Mouse (Mus musculus) intestine, postnatal 0 days (tissue): ENCODE data around the gene Gcgr. TPM values are rescaled to one million over a fixed set of nuclear protein-coding genes. Genes with fewer than 3 reads are reported as not detected.

Experiments used
- ATAC-seq: fragments of 200-750 bp; cut with Nextera tagmentation; 2 replicates; pipeline ENCODE4 v1.8.0; 2017; ENCODE audit warnings: mild to moderate bottlenecking, moderate TSS enrichment, moderate library complexity
- H3K27ac ChIP-seq: fragments of 300-500 bp; sonication (generic); 2 replicates; pipeline ENCODE4 v1.5.1; 2014; ENCODE audit warnings: mild to moderate bottlenecking, low read depth, low read length, moderate library complexity
- H3K27me3 ChIP-seq: fragments of 300-500 bp; sonication (generic); replicated peaks from 2 replicates; pipeline ENCODE4 v1.6.1; 2014; ENCODE audit warnings: low read length, mixed read lengths; ENCODE audit not compliant: control insufficient read depth, insufficient read depth
- H3K36me3 ChIP-seq: fragments of 300-500 bp; sonication (generic); 2 replicates; pipeline ENCODE4 v1.6.1; 2014; ENCODE audit warnings: mild to moderate bottlenecking, moderate library complexity; ENCODE audit not compliant: control insufficient read depth, insufficient read depth
- H3K4me1 ChIP-seq: fragments of 300-500 bp; sonication (generic); replicated peaks from 2 replicates; pipeline ENCODE4 v1.6.1; 2014; ENCODE audit warnings: antibody characterized with exemption, low read length, mixed read lengths; ENCODE audit not compliant: control insufficient read depth, insufficient read depth
- H3K4me2 ChIP-seq: fragments of 300-500 bp; sonication (generic); replicated peaks from 2 replicates; pipeline ENCODE4 v1.6.1; 2014; ENCODE audit warnings: low read depth, mild to moderate bottlenecking, moderate library complexity
- H3K4me3 ChIP-seq: fragments of 300-500 bp; sonication (generic); 2 replicates; pipeline ENCODE4 v1.5.1; 2014; ENCODE audit warnings: low read depth, low read length
- H3K9ac ChIP-seq: fragments of 300-500 bp; sonication (generic); 2 replicates; pipeline ENCODE4 v1.6.1; 2014; ENCODE audit warnings: mild to moderate bottlenecking, low read depth, low read length
- H3K9me3 ChIP-seq: fragments of 300-500 bp; sonication (generic); 2 replicates; pipeline ENCODE4 v1.6.1; 2016; ENCODE audit warnings: mixed run types; ENCODE audit not compliant: control insufficient read depth
- CTCF ChIP-seq: sonication (generic); IDR thresholded peaks from 2 replicates; pipeline ENCODE4 v1.5.1; 2016; ENCODE audit warnings: low read depth, mild to moderate bottlenecking, control low read depth, antibody characterized with exemption, moderate library complexity
- WGBS: fragments of 180-500 bp; shearing (Covaris S2); extraction: QIAGEN DNeasy Blood & Tissue Kit; methylation state at CpG from one replicate; pipeline ENCODE4 v1.1.7; 2014; 5-methylcytosine and 5-hydroxymethylcytosine counted together
- polyA plus RNA-seq: library from polyadenylated mRNA; unstranded; fragments of >200 nt; fragmentation: Nextera tagmentation; extraction: Ambion mirVana; gene quantifications from 2 replicates; pipeline ENCODE4 v1.2.1, GENCODE M21; 2015

Gene Gcgr
- polyA plus RNA-seq, 1 experiment from 2014 or later = 1.0 TPM

GRCm38 (mm10) chr11:120489054-120489761, 41.3 kb upstream of the Gcgr start:
- no peak overlapping the region for H3K4me3 ChIP-seq
- 42% methylated on average over 4 of the region's 4 CpGs for WGBS
- peak; percentile 95 for TF ChIP-seq CTCF
- peak overlapping the region; percentile 94 for H3K27ac ChIP-seq
- H3K27me3 ChIP-seq = no peaks in the 10 kb centered on the region
- no peak overlapping the region for H3K4me2 ChIP-seq
- H3K36me3 ChIP-seq = peaks cover 29% of the 10 kb centered on the region
- no peak overlapping the region for H3K9ac ChIP-seq
- peak; percentile 84 for ATAC-seq
- H3K4me1 ChIP-seq = peaks cover 23% of the 10 kb centered on the region
- no peaks in the 10 kb centered on the region for H3K9me3 ChIP-seq

- TF ChIP-seq CTCF = peak; percentile 34
- Histone ChIP-seq H3K4me2 (peak overlapping the region; percentile 97; the same call in 1 of the 2 replicates), H3K4me3 (no peak overlapping the region), H3K4me1 (peaks cover 25% of the 10 kb centered on the region), H3K9ac (no peak overlapping the region), H3K9me3 (no peaks in the 10 kb centered on the region), H3K36me3 (peaks cover 41% of the 10 kb centered on the region), H3K27ac (peak overlapping the region; percentile 94), H3K27me3 (no peaks in the 10 kb centered on the region)
- WGBS = 39% methylated on average over 4 of the region's 4 CpGs
- no peak for ATAC-seq
These were observed 40.0 kb upstream of the Gcgr start for GRCm38 (mm10) chr11:120490291-120491046.

GRCm38 (mm10) chr11:120491317-120492023, 39.0 kb upstream of the Gcgr start, which contains the start of gene Slc25a10:
Gene Slc25a10 (plus strand): TSS chr11:120491840.
- Histone ChIP-seq H3K4me1 (peaks cover 25% of the 10 kb centered on the region), H3K27me3 (no peaks in the 10 kb centered on the region), H3K4me2 (peak within 1 kb of the TSS; percentile 97), H3K4me3 (peak within 1 kb of the TSS; percentile 92), H3K9ac (peak within 1 kb of the TSS; percentile 83), H3K36me3 (peaks cover 48% of the 10 kb centered on the region), H3K27ac (peak within 1 kb of the TSS; percentile 94), H3K9me3 (no peaks in the 10 kb centered on the region)
- ATAC-seq = peak; percentile 76
- no peak for TF ChIP-seq CTCF
- under 1% methylated on average over 35 of the region's 35 CpGs for WGBS

DNA sequence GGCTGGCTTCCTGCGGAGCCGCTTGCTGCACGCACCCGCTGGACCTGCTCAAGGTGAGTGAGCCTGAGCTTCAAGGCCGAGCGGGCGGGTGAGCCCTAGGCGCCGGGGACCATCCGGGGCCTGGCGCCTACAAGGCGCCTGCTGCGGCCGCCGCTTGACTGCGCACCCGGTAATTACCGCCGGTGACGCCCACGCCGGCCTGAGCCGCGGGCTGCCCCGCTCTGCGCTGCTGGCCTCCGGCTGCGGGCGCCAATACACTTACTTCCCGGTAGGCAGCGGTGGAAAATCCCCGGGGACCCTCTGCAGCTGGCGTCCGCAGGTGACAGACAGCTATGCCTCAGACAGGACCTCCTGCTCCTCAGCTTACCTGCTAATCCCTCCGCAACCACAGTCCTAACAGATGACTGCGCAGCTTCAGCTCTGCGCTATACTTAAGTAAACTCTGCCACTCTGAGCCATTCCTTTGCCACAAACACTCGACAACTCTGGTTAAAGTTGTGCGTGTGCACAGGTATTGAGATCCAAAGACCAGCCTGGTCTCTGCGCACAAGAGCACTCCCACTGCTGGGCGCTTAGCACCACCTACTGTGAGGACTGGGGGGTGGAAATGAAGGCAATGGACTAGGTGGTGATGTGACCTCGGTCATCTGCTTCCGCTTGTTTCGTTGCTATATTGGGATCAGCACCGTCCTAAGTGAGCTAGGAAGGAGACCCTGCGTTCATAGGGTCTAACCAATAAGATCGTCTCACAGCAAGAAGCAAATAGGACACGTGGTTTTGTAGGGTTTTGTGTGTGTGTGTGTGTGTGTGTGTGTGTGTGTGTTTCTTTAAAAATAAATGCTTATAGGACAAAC, 38.2 kb upstream of the Gcgr start:
- H3K36me3 ChIP-seq = peaks cover 48% of the 10 kb centered on the region

GRCm38 (mm10) chr11:120492878-120493203, 37.7 kb upstream of the Gcgr start:
- TF ChIP-seq CTCF = no peak

More for the DNA sequence above, 38.2 kb upstream of the Gcgr start:
- TF ChIP-seq CTCF = peak; percentile 72
- 1% methylated on average over 46 of the region's 48 CpGs for WGBS
- no peaks in the 10 kb centered on the region for H3K9me3 ChIP-seq
- peak overlapping the region; percentile 97 for H3K4me2 ChIP-seq
- ATAC-seq = peak; percentile 23; the same call in 1 of the 2 replicates
- peak overlapping the region; percentile 94 for H3K27ac ChIP-seq
- H3K27me3 ChIP-seq = no peaks in the 10 kb centered on the region
- peaks cover 25% of the 10 kb centered on the region for H3K4me1 ChIP-seq
- peak overlapping the region; percentile 92 for H3K4me3 ChIP-seq
- peak overlapping the region; percentile 83 for H3K9ac ChIP-seq

More at GRCm38 (mm10) chr11:120492878-120493203, 37.7 kb upstream of the Gcgr start:
- WGBS = 20% methylated on average over 3 of the region's 3 CpGs
- Histone ChIP-seq H3K36me3 (peaks cover 48% of the 10 kb centered on the region), H3K9me3 (no peaks in the 10 kb centered on the region), H3K4me1 (peaks cover 25% of the 10 kb centered on the region), H3K4me2 (peak overlapping the region; percentile 97), H3K4me3 (peak overlapping the region; percentile 92), H3K27ac (peak overlapping the region; percentile 94), H3K9ac (peak overlapping the region; percentile 83), H3K27me3 (no peaks in the 10 kb centered on the region)
- no peak for ATAC-seq
